Mouse (Mus musculus): ENCODE results near the gene Iqce.

The Iqce gene

DNA sequence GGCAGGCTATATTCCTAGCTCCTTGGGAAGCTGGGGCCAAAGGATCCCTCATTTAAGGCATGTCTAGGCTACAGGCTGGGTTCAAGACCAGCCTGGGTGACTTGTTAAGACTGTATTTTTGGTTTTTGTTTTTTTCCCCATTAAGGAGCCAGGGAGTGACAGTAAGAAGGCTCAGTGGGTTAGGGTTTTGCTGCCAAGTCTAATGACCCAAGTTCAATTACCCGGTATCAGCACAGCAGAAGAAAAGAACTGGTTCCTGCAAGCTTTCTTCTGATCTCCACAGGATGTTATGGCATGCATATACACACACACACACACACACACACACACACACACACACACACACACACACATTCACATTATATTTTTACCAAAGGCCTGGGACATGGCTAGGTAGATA lies 41.8 kb downstream of the Iqce start:
- DNase-seq, result no peak

DNA sequence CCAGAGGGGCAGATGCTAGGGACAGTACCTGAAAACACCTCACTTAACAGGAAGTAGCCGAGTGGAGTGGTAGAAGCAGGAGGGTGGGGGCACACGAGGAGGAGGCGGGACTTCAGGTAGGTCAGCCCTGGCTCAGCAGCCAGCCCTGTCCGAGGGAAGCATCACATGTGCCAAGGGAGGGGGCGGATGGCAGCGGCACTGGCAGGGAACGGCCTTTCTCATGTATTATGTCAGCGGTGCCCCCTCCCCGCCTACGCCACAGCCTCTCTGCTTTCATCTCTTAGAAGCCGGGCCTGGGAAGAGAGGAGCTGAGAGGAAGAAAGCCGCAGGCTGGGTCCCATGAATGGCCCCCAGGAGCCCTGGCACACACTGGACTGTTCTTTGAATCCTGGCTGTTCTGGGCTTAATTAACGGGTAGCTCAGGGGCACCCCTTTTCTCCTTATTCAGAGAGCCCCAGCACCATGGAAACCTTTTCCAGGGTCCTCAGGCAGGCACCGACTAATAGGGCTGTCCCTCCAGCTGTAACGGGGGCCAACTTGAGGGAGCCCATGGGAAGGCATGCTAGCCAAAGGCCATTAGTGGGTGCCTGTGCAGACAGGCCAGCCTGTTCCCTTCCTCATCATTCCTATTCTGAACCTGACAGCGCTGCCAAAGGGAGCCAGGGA lies 42.4 kb downstream of the Iqce start:
- DNase-seq, result no peak

DNA sequence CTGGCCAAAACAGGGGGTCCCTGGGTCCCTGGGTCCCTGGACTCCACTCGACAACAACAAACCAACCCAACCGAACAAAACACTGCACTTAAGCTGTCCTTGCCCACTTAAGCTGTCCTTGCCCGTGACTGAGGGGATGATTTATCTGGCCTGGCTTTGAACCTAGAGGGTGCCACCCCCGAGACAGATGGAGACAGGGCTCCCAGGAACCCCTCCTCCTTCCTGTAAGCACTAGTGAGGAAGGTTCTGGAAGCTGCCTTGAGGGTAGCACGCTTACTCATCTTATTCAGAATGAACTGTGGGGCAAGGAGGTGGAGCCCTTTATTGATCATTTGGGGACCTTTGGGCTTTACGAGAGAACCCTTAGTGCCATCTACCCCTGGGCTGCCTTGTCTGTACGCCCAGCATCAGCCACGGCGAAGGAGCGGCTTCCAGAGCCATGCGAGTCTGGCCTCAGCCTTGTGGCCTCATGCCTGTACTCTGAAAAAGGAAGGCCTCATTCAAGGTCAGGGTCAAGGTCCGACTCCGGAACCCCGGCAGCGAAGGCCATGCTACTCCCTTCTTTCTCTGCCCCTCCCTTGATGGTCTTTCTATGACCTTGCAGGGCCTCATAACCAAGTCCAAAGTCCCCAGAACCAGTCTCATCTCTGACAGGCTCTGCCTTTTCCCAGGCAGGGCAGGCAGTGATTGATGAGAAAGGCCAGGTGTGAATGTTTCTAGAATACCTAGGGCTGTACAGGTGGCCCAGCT lies 47.9 kb downstream of the Iqce start:
- DNase-seq, result peak; percentile 72

DNA sequence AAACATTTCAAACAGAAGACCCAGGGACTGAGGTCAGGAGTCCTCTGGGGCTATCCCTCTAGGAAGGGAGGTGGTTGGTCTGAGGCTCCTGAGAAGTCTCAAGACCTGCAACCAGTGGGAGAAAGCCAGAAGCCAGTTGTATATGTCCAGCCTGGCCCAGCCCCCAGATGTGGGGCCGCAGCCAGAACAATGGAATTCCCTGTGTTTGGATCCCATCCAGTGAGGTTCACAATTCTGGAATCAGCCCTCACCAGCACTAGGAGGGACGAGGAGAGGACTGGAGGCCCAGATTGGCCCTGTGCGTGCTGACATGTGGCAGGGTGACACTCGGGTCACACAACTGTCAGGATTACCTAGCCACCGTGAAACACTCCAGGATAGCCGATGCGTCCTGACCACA lies 49.6 kb downstream of the Iqce start:
- DNase-seq, result no peak

DNA sequence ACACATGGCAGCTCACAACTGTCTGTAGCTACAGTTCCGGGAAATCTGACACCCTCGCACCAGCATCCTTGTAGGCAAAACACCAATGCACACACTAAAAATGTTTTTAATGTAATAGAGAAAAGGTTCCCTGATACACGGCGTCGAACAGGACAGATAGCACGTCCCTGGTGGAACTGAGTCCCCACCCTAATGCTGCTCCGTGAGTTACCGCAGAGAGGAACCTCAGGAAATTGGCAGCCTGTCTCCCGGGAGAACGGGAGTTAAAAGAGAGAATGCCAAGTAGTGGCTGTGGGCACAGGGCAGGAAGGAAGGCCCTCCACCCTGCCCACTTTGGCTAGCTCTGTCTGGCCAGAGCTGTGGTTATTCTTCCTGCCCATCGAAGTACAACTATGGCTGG lies 50.9 kb downstream of the Iqce start:
- DNase-seq, result no peak

DNA sequence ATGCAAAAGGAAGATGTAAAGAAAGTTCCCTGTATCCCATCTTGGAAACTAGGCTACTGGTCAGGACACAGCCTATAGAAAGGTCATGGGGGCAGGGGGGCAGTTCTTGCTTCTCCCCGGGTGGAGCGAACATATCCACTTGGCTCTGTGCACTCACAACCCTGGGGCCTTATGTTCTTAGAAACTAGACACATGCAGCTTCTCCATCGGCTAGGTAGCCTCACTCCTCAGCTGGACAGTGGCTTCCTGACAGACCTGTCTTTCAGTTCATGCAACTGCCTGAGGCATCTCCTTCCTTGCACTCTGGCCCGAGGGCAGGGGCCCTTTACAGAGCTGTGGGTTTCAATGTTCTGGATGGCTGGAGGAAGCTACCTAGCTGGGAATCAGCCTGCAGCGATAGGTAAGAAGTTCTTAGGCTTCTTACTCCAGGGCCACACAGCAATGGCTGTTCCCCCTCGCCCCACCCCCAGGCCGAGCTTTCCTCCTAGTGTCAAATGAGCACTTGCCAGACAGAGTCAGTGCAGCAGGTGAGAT lies 52.2 kb downstream of the Iqce start:
- no peak for DNase-seq

DNA sequence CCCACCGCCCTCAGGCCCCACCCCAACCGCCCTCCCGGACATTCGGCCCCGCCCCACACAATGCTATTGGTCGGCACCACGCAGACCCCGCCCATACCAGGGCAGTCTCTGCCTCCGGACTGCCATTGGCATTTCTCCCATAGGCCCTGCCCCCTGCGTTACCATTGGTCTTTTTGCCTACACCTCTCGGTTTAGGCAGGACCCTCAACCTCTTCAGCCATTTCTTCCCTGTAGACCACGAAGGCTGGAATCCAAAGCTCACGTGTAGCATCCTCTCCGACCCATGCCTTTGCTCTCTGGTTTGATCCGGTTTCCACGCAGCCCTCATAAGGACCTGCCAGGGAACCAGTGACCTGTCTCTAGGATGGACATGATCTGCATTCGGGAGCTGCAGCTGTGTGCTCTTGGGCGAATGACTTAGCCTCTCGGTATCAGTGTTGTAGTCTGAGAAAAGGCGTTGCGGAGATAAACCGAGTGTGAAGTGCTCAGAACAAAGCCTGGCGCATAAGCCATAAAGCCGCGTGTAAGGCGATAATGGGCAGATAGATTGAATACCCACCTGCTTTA lies 53.0 kb downstream of the Iqce start:
- peak; percentile 96 for DNase-seq

DNA sequence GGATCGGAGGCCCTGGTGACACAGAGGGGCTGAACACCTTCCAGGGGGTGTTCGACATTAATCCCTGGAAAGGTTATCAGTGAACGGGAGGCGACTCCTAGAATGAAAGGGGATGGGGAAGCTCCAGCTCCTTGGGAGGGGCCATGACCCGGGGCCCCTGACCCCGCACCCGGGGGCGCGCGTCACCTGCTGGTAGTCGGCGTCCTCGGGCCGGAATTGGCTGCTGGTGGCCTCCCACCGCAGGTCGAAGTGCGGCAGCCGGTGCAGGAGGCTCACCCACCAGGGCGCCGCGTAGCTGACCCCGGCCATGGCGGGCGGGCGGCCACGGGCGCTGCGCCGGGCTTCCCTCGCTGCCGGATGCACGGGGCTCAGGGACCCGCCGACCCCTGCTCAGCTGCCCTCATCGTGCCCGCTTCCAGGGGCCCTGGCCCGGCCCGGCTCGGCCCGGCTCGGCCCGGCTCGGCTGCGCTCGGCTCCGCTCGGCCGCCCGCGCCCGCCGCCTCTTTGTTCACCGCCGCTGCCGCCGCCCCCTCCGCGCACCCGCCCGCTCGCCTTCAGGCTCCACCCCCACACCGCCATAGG lies 53.6 kb downstream of the Iqce start, which contains the start of gene Ttyh3:
TSS of gene Ttyh3 (minus strand) at position 513 of the 582 bp plus-strand sequence.
- no peak for DNase-seq

DNA sequence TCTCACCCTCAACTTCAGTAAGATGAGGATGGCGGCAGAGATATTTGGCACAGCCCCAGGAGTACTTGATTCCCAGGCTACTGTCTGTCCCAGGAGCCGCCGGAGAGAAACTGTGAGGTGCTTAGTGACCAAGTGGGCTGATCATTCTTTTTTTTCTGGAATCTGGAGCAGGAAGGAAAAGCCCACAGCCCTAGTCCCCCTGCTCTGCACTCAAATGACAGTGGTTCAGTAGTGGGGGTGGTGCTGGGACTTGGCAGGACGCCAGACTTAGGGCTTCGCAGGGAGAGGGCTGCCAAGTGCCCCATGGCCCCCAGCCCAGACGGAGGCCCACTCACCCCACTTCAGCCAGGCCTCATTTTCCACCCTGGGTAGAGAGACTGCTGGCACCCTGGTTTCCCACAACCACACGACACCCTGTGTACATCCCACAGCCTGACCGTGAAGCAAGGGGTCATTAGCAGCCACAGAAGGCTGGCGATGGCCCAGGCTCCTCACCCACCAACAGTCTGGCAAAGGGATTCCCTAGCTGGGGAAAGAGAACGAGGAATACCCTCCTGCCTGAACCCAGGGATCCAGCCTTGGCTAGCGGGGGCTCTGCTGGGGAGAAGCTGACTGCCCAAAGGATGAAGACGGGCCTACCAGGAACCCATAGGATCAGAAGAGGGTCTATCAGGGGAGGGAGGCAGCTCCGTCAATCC lies 54.2 kb downstream of the Iqce start:
- DNase-seq, result peak; percentile 54

DNA sequence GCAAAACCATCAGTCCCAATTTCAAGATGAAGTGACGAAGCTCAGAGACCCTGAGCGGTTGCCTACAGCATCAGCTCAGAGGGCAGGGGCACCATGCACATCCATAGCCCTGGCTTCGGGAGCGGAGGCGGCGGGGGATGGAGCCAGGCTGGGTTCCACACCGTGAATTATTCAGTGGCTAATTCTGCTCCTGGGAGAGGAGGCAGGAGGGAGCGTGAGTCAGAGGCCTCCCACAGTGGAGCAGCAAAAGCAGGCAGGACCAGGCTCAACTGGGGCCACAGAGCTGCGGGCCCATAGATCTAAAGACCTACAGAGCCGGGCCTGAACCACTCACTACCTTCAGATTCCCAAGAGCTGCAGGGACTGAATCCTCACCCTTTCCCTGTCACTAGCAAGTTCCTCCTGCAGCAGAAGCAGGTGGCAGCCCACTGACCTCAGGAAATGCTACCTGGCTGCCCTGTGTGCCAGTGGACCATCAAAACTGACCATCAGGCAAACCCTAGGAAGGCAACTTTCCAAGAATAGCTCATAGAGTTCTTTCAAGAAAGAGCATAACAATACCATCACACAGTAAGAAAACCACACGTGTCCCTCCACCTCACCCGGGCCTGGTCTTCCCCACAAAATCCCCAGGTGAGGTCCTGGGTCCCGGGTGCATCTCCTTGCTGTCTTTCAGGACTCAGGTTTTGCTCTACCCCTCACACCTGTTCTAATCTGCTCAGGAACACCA lies 55.0 kb downstream of the Iqce start:
- no peak for DNase-seq

DNA sequence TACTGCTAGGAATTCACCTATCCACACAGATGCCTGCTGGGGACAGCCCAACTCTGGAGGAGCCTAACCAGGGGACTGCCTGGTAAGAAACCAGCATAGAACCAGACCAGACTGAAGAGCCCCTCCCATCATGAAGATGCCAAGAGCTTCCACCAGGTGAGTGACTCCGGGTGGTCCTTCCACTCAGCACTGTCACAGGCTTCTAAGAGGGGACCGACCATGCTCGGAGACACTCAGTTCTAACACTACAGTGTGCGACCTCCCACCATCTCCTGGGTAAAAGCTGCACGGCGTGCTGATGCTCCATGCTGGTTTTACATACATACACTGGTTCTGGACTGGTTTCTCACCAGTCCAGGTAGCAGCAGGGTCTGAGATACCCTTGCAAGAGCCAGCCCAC lies 56.0 kb downstream of the Iqce start:
- DNase-seq, result no peak

DNA sequence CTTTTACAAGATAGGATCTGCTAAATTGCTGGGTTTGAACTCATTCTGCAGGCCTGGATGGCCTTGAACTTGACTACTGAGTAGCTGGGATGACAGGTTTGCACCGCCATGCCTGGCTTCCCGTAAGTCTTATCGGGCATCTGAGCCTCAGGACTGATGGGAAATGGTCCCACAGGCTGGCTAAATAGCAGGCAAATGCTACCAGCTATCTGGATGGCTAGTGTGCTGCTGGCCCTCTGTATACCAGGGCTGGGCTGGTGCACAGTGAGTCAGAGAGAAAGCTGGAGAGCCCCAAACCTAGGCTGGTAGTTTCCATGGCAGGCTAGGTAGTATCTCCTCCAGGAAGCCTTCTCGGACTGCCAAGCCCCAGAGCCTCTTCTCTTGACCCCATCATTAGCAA lies 56.7 kb downstream of the Iqce start:
- no peak for DNase-seq

DNA sequence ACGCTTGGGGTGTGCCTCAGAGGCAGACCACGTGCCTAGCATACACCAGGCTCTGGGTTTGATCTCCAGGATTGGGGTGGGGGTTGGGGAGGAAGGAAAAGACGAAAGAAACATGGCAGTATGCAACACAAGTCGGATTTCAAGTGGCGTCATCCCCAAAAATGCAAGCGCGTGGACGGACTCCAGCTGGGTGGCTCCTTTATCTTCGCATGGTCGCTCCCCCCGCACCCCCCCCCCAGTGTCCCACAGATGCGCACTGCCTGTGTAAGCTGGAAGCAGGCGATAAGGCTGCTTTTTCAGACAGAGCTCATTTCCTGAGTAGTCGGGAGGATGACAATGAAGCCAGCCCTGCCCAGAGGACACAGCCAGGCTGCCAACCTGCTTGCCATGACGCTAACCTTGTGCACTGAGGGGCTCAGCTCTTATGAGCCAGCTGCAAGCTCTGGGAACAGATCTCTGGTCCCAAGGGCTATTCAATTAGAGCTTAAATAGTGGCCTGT lies 57.4 kb downstream of the Iqce start:
- DNase-seq, result peak; percentile 50

DNA sequence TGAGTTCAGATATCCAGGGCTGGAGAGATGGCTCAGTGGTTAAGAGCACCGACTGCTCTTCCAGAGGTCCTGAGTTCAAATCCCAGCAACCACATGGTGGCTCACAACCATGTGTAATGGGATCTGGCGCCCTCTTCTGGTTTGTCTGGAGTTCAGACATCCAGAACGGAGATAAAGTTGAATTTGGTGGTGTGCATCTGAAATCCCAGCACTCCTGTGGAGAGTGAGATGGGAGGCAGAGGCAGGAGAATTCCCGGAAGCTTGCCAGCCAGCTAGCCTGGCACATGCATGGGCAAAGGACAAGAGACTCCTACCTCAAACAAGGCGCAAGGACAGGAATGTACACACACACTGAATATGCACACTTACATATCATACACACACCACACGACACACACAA lies 57.9 kb downstream of the Iqce start:
- DNase-seq, result no peak

DNA sequence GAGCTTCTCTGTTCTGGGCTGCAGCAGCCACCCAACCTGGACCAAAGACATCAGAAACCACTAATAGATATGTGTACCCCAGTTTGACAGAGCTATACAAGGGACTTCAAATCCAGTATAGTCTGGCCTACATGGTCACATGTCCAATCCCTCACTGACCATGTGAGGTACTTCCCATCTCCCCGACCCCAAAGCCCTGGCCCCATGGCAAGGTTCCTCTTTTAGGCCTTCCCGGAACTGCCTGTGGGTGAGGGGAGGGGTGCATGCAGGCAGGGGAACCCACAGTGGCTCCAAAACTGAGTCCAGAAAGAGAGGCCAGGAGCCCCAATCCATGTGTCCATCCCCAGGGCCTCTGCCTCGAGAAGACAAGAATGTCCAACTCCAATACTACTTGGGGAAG lies 60.1 kb downstream of the Iqce start:
- DNase-seq, result no peak

DNA sequence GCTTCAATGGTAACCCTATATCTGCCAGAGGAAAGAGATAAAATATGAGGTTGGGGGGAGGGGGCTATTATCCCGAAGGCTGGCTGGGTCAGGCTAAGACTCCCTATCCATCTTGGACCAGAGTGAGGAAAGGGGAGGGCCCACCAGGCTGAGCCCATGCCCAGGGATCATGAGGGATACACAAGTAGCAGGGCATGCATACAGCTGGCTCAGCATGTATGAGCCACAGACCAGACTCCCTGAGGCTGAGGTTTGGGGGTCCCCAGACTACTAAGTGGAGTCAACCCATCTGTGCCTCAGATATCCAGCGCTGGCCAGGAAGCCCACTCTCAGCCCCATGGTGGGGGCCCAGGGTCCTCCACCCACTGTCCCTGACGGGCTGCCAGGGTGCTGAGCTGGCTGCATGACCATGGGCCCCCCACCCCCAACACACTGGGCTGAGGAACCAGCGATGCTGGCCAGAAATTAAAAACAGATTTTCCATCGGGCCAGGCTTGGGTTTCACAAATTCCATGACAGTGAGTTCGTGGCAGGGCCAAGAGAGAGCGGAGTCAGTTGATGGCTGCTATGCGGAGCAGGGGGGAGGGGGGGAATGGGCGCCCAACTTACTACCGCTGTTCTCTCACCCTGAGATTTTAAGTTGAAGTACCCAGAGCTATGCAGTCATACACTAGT lies 60.8 kb downstream of the Iqce start:
- no peak for DNase-seq

DNA sequence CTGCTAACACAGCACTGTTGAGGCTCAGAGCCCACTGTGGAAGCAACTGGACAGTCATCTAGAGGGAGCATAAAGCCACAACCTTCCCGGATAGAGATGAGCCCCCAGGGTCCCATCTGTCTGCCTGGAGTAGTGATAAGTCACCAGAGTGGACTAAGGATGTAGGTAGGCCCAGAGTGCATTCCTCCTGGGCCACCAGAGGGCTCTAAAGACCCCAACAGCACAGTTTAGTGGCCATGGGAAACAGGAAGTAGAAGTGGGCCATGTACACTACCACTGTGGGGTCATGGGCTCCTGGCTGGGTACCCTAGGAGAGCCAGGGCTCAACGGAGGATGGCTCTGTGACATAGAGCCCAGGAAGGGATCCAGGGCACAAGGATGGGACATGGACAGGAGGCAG lies 61.4 kb downstream of the Iqce start:
- DNase-seq, result no peak

DNA sequence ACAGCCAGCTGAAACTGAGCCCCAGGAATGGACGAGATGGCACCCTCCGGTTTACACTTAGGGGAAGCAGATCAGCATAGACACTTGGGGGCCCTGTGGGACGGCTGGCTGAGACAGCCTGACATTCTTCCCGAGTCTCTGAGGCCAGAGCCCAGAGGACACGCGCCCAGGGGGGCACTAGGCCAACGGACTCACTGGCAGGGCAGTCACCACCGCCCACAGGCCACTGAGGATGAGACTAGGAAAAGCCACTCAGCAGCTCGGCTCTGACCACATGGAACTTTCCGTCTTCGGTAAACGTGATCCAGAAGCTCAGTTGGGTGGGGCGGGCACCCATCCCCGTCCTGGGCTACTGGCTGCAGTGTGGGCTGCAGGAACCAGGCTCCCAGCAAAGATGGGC lies 62.3 kb downstream of the Iqce start:
- DNase-seq, result no peak

DNA sequence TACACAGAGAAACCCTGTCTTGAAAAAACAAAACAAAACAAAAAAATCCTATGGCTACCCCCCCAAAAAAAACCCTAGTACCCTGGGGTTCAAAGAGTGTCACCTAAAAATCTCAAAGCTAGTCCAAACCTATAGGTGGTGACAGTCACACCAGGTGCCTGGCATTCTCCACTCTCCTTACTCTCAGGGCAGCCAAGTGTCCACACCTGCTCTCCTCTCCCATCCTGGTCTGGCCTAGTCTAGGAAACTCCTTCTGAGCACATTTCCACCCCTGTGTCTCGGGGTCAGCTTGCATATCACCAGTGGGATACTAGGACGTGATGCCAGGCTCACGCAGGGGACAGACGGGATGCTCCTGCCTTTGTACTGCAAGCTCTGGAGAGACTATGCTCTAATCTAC lies 62.9 kb downstream of the Iqce start:
- DNase-seq, result no peak

DNA sequence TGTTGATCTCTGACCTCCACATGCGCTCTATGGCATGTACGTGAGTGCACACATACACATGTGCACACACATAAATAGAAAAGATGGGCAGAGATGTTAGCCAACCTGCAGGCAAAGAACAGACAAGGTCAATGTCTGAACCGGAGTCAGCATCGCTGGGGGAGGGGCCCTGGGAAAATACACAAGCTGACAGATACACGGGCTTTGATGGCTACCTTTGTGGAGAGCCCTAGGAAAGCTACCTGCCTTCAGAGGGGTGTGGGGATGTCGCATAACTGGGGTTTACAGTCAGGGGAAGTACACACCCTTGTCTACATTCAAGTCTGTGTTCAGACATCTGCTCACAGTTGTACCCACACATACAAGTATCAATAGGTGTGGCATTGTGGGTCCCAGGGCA lies 63.7 kb downstream of the Iqce start:
- no peak for DNase-seq

DNA sequence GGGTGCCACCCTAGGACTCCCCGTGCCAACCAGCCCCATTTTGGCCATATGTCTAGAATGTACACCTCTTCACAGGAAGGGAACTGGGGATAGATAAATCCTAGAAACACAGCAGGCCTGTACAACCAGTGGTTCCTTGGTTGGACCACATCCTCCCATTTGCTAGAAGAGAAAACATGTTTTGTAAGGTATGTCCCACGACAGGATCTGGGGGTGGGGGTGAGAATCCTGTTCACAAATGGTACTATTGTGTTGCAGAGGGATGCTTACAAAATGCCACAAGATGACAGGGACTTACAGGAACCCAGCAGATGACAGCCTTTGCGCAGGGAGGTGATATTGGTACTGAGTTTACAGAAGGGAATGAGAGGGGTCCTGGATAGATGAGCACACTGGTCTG lies 64.2 kb downstream of the Iqce start:
- no peak for DNase-seq

DNA sequence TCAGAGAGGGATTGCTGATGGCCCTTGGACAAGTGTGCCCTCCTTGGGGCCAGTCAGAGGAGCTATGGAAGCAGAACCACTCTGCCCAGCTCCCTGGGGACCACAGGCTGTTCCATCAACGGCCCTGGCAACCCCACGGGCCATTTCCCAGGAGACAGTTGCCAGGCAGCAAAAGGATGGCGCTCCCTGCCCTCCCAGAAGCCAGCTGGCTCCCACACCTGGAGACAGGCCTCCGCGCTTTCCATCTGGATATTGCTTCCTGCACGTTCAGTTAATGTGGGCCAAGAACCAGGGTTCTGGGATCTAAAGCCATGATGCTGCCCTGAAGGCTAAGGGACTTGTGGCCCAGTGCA lies 65.1 kb downstream of the Iqce start:
- DNase-seq, result no peak

All from kidney, adult 11 months (tissue).